Mouse (Mus musculus) heart, postnatal 0 days (tissue): ENCODE measurements around the gene Ercc6. TPM values are rescaled to one million over a fixed set of nuclear protein-coding genes. Genes with fewer than 3 reads are reported as not detected.

Experiments
- ATAC-seq: fragments of 200-750 bp; cut with Nextera tagmentation; 2 replicates; pipeline ENCODE4 v1.8.0; 2017; ENCODE audit warnings: low read depth, moderate number of reproducible peaks, moderate library complexity; ENCODE audit not compliant: insufficient read depth
- DNase-seq: peaks from one replicate; pipeline ENCODE4 v3.0.0-alpha.2; 2016; ENCODE audit warnings: low spot score
- H3K27ac ChIP-seq: fragments of 300-500 bp; sonication (generic); 2 replicates; pipeline ENCODE4 v1.5.1; 2014; ENCODE audit warnings: low read depth, mild to moderate bottlenecking
- H3K27me3 ChIP-seq: fragments of 300-500 bp; sonication (generic); 2 replicates; pipeline ENCODE4 v1.6.1; 2014; ENCODE audit warnings: low read length, mixed read lengths; ENCODE audit not compliant: control insufficient read depth, insufficient read depth
- H3K36me3 ChIP-seq: fragments of 300-500 bp; sonication (generic); replicated peaks from 2 replicates; pipeline ENCODE4 v1.6.1; 2014; ENCODE audit warnings: low read length, mixed read lengths; ENCODE audit not compliant: control insufficient read depth, insufficient read depth
- H3K4me1 ChIP-seq: fragments of 300-500 bp; sonication (generic); 2 replicates; pipeline ENCODE4 v1.6.1; 2014; ENCODE audit warnings: antibody characterized with exemption; ENCODE audit not compliant: control insufficient read depth, insufficient read depth
- H3K4me2 ChIP-seq: fragments of 300-500 bp; sonication (generic); 2 replicates; pipeline ENCODE4 v1.6.1; 2014; ENCODE audit warnings: low read depth, mild to moderate bottlenecking, low read length, moderate library complexity
- H3K4me3 ChIP-seq: fragments of 300-500 bp; sonication (generic); 2 replicates; pipeline ENCODE4 v1.5.1; 2014; ENCODE audit warnings: low read depth, low read length
- H3K9ac ChIP-seq: fragments of 300-500 bp; sonication (generic); replicated peaks from 2 replicates; pipeline ENCODE4 v1.6.1; 2014; ENCODE audit warnings: low read depth, low read length, mixed read lengths
- H3K9me3 ChIP-seq: fragments of 300-500 bp; sonication (generic); replicated peaks from 2 replicates; pipeline ENCODE4 v1.6.1; 2016; ENCODE audit warnings: low read length; ENCODE audit not compliant: control insufficient read depth
- CTCF ChIP-seq: IDR thresholded peaks from 2 replicates; pipeline ENCODE4 v1.5.1; 2016; ENCODE audit warnings: antibody characterized with exemption, control low read depth, low read depth
- EP300 ChIP-seq: IDR thresholded peaks from 2 replicates; pipeline ENCODE4 v1.6.1; 2016; ENCODE audit warnings: antibody characterized with exemption, low read depth
- WGBS: fragments of 180-500 bp; shearing (Covaris S2); extraction: QIAGEN DNeasy Blood & Tissue Kit; methylation state at CpG from one replicate; pipeline ENCODE4 v1.1.7; 2014; 5-methylcytosine and 5-hydroxymethylcytosine counted together
- polyA plus RNA-seq: library from polyadenylated mRNA; unstranded; fragments of >200 nt; fragmentation: Nextera tagmentation; extraction: Ambion mirVana; gene quantifications from 2 replicates; pipeline ENCODE4 v1.2.1, GENCODE M21; 2015
- total RNA-seq: library from RNA; depleted of rRNA; stranded (reverse); fragments of >200 nt; gene quantifications from 2 replicates; pipeline ENCODE4 v1.2.3, GENCODE M21; 2014; ENCODE audit warnings: low replicate concordance

Ercc6 gene
- total and polyA plus RNA-seq, 2 experiments from 2014 or later = 5.2 to 5.5 TPM

DNA sequence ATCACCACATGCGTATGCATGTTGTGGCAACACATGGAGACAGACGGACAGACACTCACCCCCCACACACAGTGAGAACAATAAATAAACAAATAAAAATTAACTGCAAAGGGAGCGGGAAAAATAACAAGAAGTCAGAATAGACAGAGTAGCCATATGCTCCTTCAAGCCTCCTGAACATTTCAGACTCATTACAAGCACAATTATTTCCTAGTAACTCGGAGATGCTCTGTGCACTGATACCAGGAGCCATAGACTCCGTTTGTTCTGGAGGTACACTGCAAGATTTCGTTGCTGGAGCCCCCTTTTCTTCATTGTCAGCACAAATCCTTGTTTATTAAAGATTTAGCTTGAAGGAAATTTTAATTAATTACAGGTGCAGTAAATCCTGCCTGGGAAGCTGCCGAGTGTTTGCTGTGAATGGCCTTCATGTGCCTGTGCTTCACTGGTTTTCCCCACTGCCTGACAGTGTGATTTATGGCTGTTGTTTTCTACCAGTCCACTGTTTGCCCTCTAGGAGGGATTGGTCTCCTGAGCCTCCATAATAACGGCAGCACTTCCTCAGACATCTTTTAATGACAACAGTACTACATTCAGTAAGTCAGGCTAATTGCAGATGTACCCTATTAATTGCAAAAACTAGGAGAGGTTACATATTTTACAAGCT lies 41.7 kb downstream of the Ercc6 start:
- WGBS = 81% methylated on average over 8 of the region's 8 CpGs
- H3K4me3 ChIP-seq = no peak overlapping the region
- no peaks in the 10 kb centered on the region for H3K27me3 ChIP-seq
- TF ChIP-seq CTCF = no peak
- no peak for TF ChIP-seq EP300
- DNase-seq = no peak
- no peak overlapping the region for H3K4me2 ChIP-seq
- no peak overlapping the region for H3K27ac ChIP-seq
- peaks cover 47% of the 10 kb centered on the region for H3K36me3 ChIP-seq
- no peaks in the 10 kb centered on the region for H3K9me3 ChIP-seq
- H3K9ac ChIP-seq = no peak overlapping the region
- H3K4me1 ChIP-seq = no peaks in the 10 kb centered on the region
- no peak for ATAC-seq

DNA sequence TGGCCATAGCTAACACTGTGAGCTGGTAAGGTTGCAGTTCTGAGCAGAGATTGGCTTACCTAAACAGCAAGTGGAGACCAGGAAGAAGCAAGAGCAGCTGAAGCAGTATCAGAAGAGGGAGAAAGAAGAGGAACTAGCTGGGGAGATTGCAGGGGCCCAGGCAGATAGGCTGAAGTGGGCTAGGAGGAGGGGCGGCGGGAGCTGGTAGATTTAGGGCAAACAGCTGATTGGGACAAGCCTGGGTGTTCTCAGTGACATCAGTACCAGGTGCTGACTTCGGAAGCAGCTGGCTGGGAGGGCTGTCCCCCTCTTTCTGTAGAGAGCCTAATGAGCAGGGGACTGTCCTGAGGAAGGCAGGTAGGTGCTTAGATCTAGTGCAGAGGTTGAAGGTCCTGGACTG lies 48.1 kb downstream of the Ercc6 start:
- ATAC-seq (no peak), DNase-seq (no peak)
- H3K4me2 ChIP-seq = no peak overlapping the region
- H3K27ac ChIP-seq = no peak overlapping the region
- H3K27me3 ChIP-seq = no peaks in the 10 kb centered on the region
- H3K9ac ChIP-seq = no peak overlapping the region
- TF ChIP-seq CTCF (no peak), EP300 (no peak)
- H3K4me3 ChIP-seq = no peak overlapping the region
- WGBS = 86% methylated on average over 3 of the region's 3 CpGs
- no peaks in the 10 kb centered on the region for H3K4me1 ChIP-seq
- H3K36me3 ChIP-seq = peaks cover 67% of the 10 kb centered on the region
- H3K9me3 ChIP-seq = no peaks in the 10 kb centered on the region

DNA sequence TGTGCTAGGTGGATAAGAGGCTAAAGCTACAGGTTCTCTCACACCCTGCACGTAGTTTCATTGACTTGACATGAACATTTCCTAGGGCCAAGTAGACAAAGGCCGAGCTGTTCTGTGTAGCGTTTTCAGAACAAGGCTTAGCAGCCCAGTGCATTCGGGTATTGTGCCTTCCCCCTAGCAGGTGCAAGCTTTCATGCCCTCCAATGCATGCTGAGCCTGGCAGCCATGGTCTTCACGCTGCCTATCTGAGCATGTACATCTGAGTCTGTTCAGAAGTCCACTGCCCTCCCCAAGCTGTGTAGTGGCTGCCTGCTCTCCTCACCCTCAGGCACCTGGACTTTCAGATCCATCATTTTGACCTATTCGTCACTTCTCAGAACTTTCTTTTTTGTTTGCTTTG lies 50.3 kb downstream of the Ercc6 start:
- TF ChIP-seq CTCF = no peak
- TF ChIP-seq EP300 = no peak
- Histone ChIP-seq H3K9me3 (no peaks in the 10 kb centered on the region), H3K36me3 (peaks cover 80% of the 10 kb centered on the region), H3K4me2 (no peak overlapping the region), H3K4me1 (no peaks in the 10 kb centered on the region), H3K27ac (no peak overlapping the region), H3K4me3 (no peak overlapping the region), H3K9ac (no peak overlapping the region), H3K27me3 (no peaks in the 10 kb centered on the region)
- DNase-seq (no peak), ATAC-seq (no peak)
- 95% methylated on average over 6 of the region's 6 CpGs for WGBS

DNA sequence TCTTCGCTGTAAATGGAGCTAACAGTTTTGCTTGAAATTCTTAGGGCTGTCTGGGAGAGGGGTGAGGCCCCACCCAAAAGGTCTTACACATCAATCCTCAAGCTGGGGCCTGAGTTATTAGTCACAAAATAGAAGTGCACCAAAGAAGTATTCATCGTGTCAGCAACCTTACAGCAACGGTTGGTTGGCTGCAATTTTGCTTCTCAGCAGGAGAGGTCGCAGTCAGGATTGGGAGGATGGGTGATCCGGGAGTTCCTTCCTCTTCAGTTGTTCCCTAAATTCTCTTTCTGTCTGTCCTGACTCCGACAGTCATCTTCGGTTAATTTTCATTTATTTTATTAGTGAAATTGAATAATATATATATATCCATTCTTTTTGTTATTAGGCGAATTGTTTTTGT lies 59.2 kb downstream of the Ercc6 start:
- Histone ChIP-seq H3K4me3 (no peak overlapping the region), H3K9me3 (no peaks in the 10 kb centered on the region), H3K9ac (no peak overlapping the region), H3K4me1 (no peaks in the 10 kb centered on the region), H3K4me2 (no peak overlapping the region), H3K27me3 (no peaks in the 10 kb centered on the region), H3K27ac (no peak overlapping the region), H3K36me3 (peaks cover 75% of the 10 kb centered on the region)
- no peak for TF ChIP-seq EP300
- ATAC-seq (no peak), DNase-seq (no peak)
- 59% methylated on average over 8 of the region's 8 CpGs for WGBS

DNA sequence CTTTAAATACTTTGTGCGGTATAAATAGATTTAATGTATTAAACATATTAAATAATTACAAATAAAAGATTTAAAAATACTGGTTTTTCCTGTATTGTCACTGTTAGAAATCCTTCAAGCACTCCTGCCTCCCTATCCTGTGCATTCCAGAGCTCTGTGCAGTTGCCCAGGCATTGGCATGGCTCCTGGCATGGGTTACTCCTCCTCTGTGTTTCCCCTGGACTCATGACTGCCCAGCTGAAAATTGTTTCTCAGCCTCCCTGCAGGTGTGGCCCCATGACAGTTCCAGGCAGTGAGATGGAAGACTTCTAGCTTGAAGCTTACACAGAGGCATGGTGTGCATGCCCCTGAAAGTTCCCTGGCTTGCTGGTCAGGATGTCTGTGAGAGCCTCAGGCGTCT lies 65.1 kb downstream of the Ercc6 start:
- Histone ChIP-seq H3K4me2 (no peak overlapping the region), H3K9me3 (no peaks in the 10 kb centered on the region), H3K4me3 (no peak overlapping the region), H3K36me3 (peaks cover 29% of the 10 kb centered on the region), H3K27ac (no peak overlapping the region), H3K9ac (no peak overlapping the region), H3K27me3 (no peaks in the 10 kb centered on the region), H3K4me1 (no peaks in the 10 kb centered on the region)
- DNase-seq = no peak
- ATAC-seq = no peak
- WGBS = 91% methylated on average over 2 of the region's 2 CpGs
- no peak for TF ChIP-seq CTCF
- no peak for TF ChIP-seq EP300

DNA sequence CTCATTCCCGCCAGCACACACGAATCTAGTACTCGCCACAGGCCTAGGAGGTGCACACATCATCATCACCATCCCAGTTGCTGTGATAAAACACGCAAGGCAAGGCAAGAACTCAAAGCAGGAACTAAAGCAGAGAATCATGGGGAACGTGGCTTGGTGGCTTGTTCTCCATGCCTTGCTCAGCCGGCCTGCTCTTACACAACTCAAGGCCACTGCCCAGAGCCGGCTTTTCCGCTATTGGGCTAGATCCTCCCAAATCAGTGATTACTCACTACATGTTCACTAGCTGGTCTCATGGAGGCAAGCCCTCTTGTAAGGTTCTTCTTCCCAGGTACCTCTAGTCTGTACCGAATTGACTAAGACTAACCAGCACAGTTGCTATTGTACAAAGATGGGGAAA lies 70.4 kb downstream of the Ercc6 start:
- Histone ChIP-seq H3K9me3 (no peaks in the 10 kb centered on the region), H3K4me2 (no peak overlapping the region), H3K27ac (no peak overlapping the region), H3K36me3 (no peaks in the 10 kb centered on the region), H3K9ac (no peak overlapping the region), H3K4me3 (no peak overlapping the region), H3K27me3 (no peaks in the 10 kb centered on the region), H3K4me1 (no peaks in the 10 kb centered on the region)
- DNase-seq (no peak), ATAC-seq (no peak)
- 82% methylated on average over 9 of the region's 9 CpGs for WGBS
- no peak for TF ChIP-seq CTCF
- no peak for TF ChIP-seq EP300
